Mouse (Mus musculus): ENCODE results near the gene Galnt17. TPM values are rescaled to one million over a fixed set of nuclear protein-coding genes. Genes with fewer than 3 reads are reported as not detected.

The Galnt17 gene
- total and polyA plus RNA-seq, 2 experiments: 0.01 to 0.09 TPM

DNA sequence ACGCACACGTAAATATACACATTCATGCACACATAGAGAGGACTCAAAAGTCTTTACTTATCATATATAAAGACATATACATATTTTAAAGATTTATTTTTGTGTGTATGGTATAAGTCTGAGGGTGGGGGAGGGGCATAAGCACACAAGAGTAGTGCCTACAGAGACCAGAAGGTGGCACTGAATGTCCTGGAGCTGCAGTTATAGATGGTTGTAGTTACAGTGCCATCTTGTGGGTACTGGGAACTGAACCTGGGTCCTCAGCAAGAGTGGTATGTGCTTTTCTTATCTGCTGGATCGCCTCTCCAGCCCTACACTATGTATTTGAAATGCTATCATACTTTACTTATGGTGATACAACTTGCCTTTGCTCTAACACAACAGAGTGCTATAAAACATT lies 68.5 kb downstream of the Galnt17 start:
- Histone ChIP-seq H3K4me1 (ENCODE audit: control insufficient read depth, insufficient read depth, low read length) (no peaks in the 10 kb centered on the region), H3K79me2 (ENCODE audit: control insufficient read depth, insufficient read depth, low read length) (no peaks in the 10 kb centered on the region), H3K36me3 (ENCODE audit: control insufficient read depth, insufficient read depth, low read length) (no peaks in the 10 kb centered on the region), H3K9ac (ENCODE audit: low read depth, low read length) (no peak overlapping the region), H3K27me3 (ENCODE audit: control insufficient read depth, insufficient read depth, low read length) (no peaks in the 10 kb centered on the region; the same call in 1 of the 2 replicates), H3K27ac (replicated peaks; ENCODE audit: insufficient read depth, low read depth, low read length) (no peak overlapping the region), H3K4me3 (ENCODE audit: insufficient read depth, low read depth, low read length) (no peak overlapping the region)
- 87% methylated on average over 3 of the region's 3 CpGs for WGBS
- TF ChIP-seq POLR2A (IDR thresholded peaks at IDR 0.05; ENCODE audit: extremely low read depth, insufficient read depth, low read length): no peak
- no peak for TF ChIP-seq CTCF (IDR thresholded peaks at IDR 0.05; ENCODE audit: low read depth, low read length)
- DNase-seq (ENCODE audit: extremely low read depth, low read depth, low spot score): no peak

GRCm38 (mm10) chr5:131236906-131237305 lies 71.4 kb downstream of the Galnt17 start:
- no peaks in the 10 kb centered on the region for H3K4me1 ChIP-seq (ENCODE audit: control insufficient read depth, insufficient read depth, low read length)
- TF ChIP-seq CTCF (IDR thresholded peaks at IDR 0.05; ENCODE audit: low read depth, low read length) (no peak), POLR2A (IDR thresholded peaks at IDR 0.05; ENCODE audit: extremely low read depth, insufficient read depth, low read length) (no peak)
- no peak overlapping the region for H3K4me3 ChIP-seq (ENCODE audit: insufficient read depth, low read depth, low read length)
- no peaks in the 10 kb centered on the region for H3K79me2 ChIP-seq (ENCODE audit: control insufficient read depth, insufficient read depth, low read length)
- DNase-seq (ENCODE audit: extremely low read depth, low read depth, low spot score): no peak
- no peak overlapping the region for H3K27ac ChIP-seq (replicated peaks; ENCODE audit: insufficient read depth, low read depth, low read length)
- 82% methylated on average over 8 of the region's 8 CpGs for WGBS
- H3K27me3 ChIP-seq (ENCODE audit: control insufficient read depth, insufficient read depth, low read length): no peaks in the 10 kb centered on the region; the same call in 1 of the 2 replicates
- H3K36me3 ChIP-seq (ENCODE audit: control insufficient read depth, insufficient read depth, low read length): no peaks in the 10 kb centered on the region
- no peak overlapping the region for H3K9ac ChIP-seq (ENCODE audit: low read depth, low read length)

DNA sequence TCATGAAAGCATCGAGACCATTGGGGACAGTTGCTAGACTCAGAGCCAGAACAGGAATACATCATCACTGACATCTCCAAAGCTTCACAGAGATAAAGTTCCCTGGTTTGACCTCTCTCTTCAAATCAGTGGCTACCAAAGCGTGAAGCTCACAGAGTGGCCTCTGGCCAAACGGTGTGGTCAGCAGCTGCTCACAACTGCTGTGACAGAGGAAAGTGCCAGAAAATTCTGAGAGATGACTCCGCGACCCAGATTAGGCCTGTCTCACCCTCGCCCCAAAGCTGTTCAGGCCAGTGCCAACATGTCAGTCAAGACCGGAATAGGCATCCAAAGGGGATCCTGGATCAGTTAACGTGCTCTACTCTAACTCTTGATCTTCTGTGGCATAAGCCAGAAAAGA lies 74.5 kb downstream of the Galnt17 start:
- H3K27me3 ChIP-seq (ENCODE audit: control insufficient read depth, insufficient read depth, low read length): no peaks in the 10 kb centered on the region
- H3K4me1 ChIP-seq (ENCODE audit: control insufficient read depth, insufficient read depth, low read length): no peaks in the 10 kb centered on the region
- H3K4me3 ChIP-seq (ENCODE audit: insufficient read depth, low read depth, low read length): no peak overlapping the region
- H3K9ac ChIP-seq (ENCODE audit: low read depth, low read length): no peak overlapping the region
- no peaks in the 10 kb centered on the region for H3K79me2 ChIP-seq (ENCODE audit: control insufficient read depth, insufficient read depth, low read length)
- DNase-seq (ENCODE audit: extremely low read depth, low read depth, low spot score): no peak
- no peak overlapping the region for H3K27ac ChIP-seq (replicated peaks; ENCODE audit: insufficient read depth, low read depth, low read length)
- TF ChIP-seq POLR2A (IDR thresholded peaks at IDR 0.05; ENCODE audit: extremely low read depth, insufficient read depth, low read length) (no peak), CTCF (IDR thresholded peaks at IDR 0.05; ENCODE audit: low read depth, low read length) (no peak)
- 80% methylated on average over 8 of the region's 8 CpGs for WGBS
- no peaks in the 10 kb centered on the region for H3K36me3 ChIP-seq (ENCODE audit: control insufficient read depth, insufficient read depth, low read length)

DNA sequence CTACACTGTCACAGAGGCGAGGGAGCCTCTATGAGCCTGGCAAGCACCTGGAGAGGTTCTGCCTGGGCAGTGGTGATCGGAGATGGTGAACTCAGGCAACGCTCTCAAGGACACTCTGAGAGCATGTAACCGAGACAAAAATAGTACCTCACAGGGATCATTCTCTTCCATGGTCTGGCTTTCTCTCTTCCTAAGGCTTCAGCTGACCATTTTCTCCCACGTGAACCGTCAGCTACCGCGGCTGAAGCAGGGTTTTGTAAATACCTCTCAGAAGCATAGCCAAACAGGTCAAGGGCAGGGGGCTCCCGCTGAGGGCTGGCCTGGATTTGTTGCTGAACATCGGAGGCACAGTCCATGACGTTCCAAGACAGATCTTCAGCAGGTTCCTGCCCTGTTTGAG lies 77.2 kb downstream of the Galnt17 start:
- DNase-seq (ENCODE audit: extremely low read depth, low read depth, low spot score): no peak
- no peak for TF ChIP-seq CTCF (IDR thresholded peaks at IDR 0.05; ENCODE audit: low read depth, low read length)
- no peak for TF ChIP-seq POLR2A (IDR thresholded peaks at IDR 0.05; ENCODE audit: extremely low read depth, insufficient read depth, low read length)
- WGBS: 44% methylated on average over 11 of the region's 11 CpGs

GRCm38 (mm10) chr5:131229744-131230143 lies 78.6 kb downstream of the Galnt17 start:
- Histone ChIP-seq H3K79me2 (ENCODE audit: control insufficient read depth, insufficient read depth, low read length) (no peaks in the 10 kb centered on the region), H3K9ac (ENCODE audit: low read depth, low read length) (no peak overlapping the region), H3K27ac (replicated peaks; ENCODE audit: insufficient read depth, low read depth, low read length) (no peak overlapping the region), H3K27me3 (ENCODE audit: control insufficient read depth, insufficient read depth, low read length) (no peaks in the 10 kb centered on the region), H3K4me1 (ENCODE audit: control insufficient read depth, insufficient read depth, low read length) (no peaks in the 10 kb centered on the region), H3K36me3 (ENCODE audit: control insufficient read depth, insufficient read depth, low read length) (no peaks in the 10 kb centered on the region), H3K4me3 (ENCODE audit: insufficient read depth, low read depth, low read length) (no peak overlapping the region)
- no peak for TF ChIP-seq CTCF (IDR thresholded peaks at IDR 0.05; ENCODE audit: low read depth, low read length)
- TF ChIP-seq POLR2A (IDR thresholded peaks at IDR 0.05; ENCODE audit: extremely low read depth, insufficient read depth, low read length): no peak
- 70% methylated on average over 10 of the region's 10 CpGs for WGBS
- DNase-seq (ENCODE audit: extremely low read depth, low read depth, low spot score): no peak

More for the DNA sequence above, 77.2 kb downstream of the Galnt17 start:
- Histone ChIP-seq H3K79me2 (ENCODE audit: control insufficient read depth, insufficient read depth, low read length) (no peaks in the 10 kb centered on the region), H3K27ac (replicated peaks; ENCODE audit: insufficient read depth, low read depth, low read length) (no peak overlapping the region), H3K4me1 (ENCODE audit: control insufficient read depth, insufficient read depth, low read length) (no peaks in the 10 kb centered on the region), H3K27me3 (ENCODE audit: control insufficient read depth, insufficient read depth, low read length) (no peaks in the 10 kb centered on the region), H3K36me3 (ENCODE audit: control insufficient read depth, insufficient read depth, low read length) (no peaks in the 10 kb centered on the region), H3K4me3 (ENCODE audit: insufficient read depth, low read depth, low read length) (no peak overlapping the region), H3K9ac (ENCODE audit: low read depth, low read length) (no peak overlapping the region)

DNA sequence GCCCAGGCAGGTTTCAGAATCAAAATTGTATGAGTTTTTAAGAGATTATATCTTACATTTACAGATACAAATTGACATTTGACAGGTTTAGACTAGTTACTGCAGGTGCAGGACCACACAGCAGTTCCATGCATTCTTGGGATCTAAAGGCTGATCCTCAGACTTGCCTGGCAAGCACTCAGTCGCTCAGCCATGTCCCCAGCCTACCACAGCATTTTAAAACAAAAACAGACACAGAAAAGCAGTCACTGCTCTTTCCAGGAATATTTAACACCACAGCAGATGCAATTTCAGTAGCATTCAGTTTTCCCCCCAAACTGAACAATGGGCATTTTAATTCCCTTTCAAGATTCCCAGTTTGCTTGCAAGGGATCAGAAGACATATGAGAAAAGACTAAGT lies 84.9 kb downstream of the Galnt17 start:
- H3K9ac ChIP-seq (ENCODE audit: low read depth, low read length): no peak overlapping the region
- H3K27me3 ChIP-seq (ENCODE audit: control insufficient read depth, insufficient read depth, low read length): no peaks in the 10 kb centered on the region
- no peak overlapping the region for H3K27ac ChIP-seq (replicated peaks; ENCODE audit: insufficient read depth, low read depth, low read length)
- no peak for DNase-seq (ENCODE audit: extremely low read depth, low read depth, low spot score)
- H3K4me1 ChIP-seq (ENCODE audit: control insufficient read depth, insufficient read depth, low read length): no peaks in the 10 kb centered on the region
- no peak for TF ChIP-seq POLR2A (IDR thresholded peaks at IDR 0.05; ENCODE audit: extremely low read depth, insufficient read depth, low read length)
- no peak for TF ChIP-seq CTCF (IDR thresholded peaks at IDR 0.05; ENCODE audit: low read depth, low read length)
- no peak overlapping the region for H3K4me3 ChIP-seq (ENCODE audit: insufficient read depth, low read depth, low read length)
- H3K36me3 ChIP-seq (ENCODE audit: control insufficient read depth, insufficient read depth, low read length): no peaks in the 10 kb centered on the region
- H3K79me2 ChIP-seq (ENCODE audit: control insufficient read depth, insufficient read depth, low read length): no peaks in the 10 kb centered on the region
- 53% methylated on average over 1 of the region's 1 CpGs for WGBS

All from liver, adult 2 months (tissue).